Mouse (Mus musculus): ENCODE measurements at regions not wholly inside any gene's neighbourhood (a gene's known extent, or its start where the extent isn't known, plus 50 kb on each side); places are given as distances from the start of the nearest gene placed in this dataset.

DNA sequence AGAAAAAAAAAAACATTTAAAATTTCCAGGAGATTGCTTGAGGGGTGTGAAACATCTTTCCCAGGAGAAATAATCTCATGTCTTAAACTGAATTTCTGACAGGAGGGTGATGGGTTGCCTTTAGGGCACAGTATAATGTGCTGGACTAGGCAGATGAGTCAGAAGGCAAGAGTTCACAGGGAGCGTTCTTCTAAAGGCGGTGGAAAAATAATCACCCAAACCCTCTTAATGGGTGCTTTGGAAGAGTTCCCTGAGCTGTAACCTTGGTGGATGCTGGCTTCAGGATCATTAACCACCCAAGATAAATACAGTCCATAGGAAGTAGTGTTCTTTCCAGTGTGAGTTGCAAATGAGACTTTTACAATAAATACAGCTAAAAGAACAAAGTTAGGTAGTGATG is 378.8 kb downstream of the Fam198b start:
- H3K4me2 ChIP-seq (ENCODE audit: low read depth, low read length), result no peak overlapping the region
- H3K4me3 ChIP-seq (replicated peaks; ENCODE audit: low read length), result no peak overlapping the region
- no peaks in the 10 kb centered on the region for H3K9me3 ChIP-seq (replicated peaks; ENCODE audit: control insufficient read depth, low read length)
- WGBS, result 59% methylated on average over 2 of the region's 2 CpGs
- H3K36me3 ChIP-seq (ENCODE audit: control insufficient read depth, insufficient read depth, low read length), result no peaks in the 10 kb centered on the region
- H3K9ac ChIP-seq (ENCODE audit: low read length), result no peak overlapping the region
- no peak for ATAC-seq (ENCODE audit: insufficient read depth, low FRiP score)
- no peaks in the 10 kb centered on the region for H3K4me1 ChIP-seq (ENCODE audit: control insufficient read depth, insufficient read depth, low read length)
- no peaks in the 10 kb centered on the region for H3K27me3 ChIP-seq (ENCODE audit: control insufficient read depth, insufficient read depth, low read length)
- no peak overlapping the region for H3K27ac ChIP-seq (ENCODE audit: low read length)

GRCm38 (mm10) chr3:80284656-80285055 is 400.3 kb downstream of the Fam198b start:
- WGBS, result 60% methylated on average over 1 of the region's 1 CpGs
- H3K4me2 ChIP-seq (ENCODE audit: low read depth, low read length), result no peak overlapping the region
- H3K9me3 ChIP-seq (replicated peaks; ENCODE audit: control insufficient read depth, low read length), result no peaks in the 10 kb centered on the region
- H3K4me1 ChIP-seq (ENCODE audit: control insufficient read depth, insufficient read depth, low read length), result no peaks in the 10 kb centered on the region
- no peak overlapping the region for H3K27ac ChIP-seq (ENCODE audit: low read length)
- no peak overlapping the region for H3K4me3 ChIP-seq (replicated peaks; ENCODE audit: low read length)
- no peaks in the 10 kb centered on the region for H3K27me3 ChIP-seq (ENCODE audit: control insufficient read depth, insufficient read depth, low read length)
- no peaks in the 10 kb centered on the region for H3K36me3 ChIP-seq (ENCODE audit: control insufficient read depth, insufficient read depth, low read length)
- no peak for ATAC-seq (ENCODE audit: insufficient read depth, low FRiP score)
- no peak overlapping the region for H3K9ac ChIP-seq (ENCODE audit: low read length)

DNA sequence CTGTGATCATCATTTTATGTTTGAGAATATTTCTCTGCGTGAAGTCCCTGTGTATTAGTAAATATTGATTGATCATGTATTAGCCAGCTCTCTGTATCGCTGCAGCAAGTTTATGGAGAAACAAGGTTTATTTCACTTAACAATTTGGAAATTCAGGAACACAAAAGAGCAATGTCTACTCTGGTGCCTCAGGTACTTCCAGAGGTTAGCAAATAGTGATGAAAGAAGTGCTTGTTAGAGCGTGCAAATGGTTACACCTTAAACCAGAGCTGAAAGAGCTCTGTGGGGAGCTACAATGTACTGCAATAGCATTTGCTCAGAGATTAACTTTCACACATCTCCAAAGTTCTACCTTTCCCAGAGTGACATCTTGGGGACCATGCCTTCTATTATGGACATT is 400.9 kb downstream of the Fam198b start:
- Histone ChIP-seq H3K9ac (ENCODE audit: low read length) (no peak overlapping the region), H3K9me3 (replicated peaks; ENCODE audit: control insufficient read depth, low read length) (no peaks in the 10 kb centered on the region), H3K36me3 (ENCODE audit: control insufficient read depth, insufficient read depth, low read length) (no peaks in the 10 kb centered on the region), H3K27me3 (ENCODE audit: control insufficient read depth, insufficient read depth, low read length) (no peaks in the 10 kb centered on the region), H3K4me2 (ENCODE audit: low read depth, low read length) (no peak overlapping the region), H3K4me3 (replicated peaks; ENCODE audit: low read length) (no peak overlapping the region), H3K27ac (ENCODE audit: low read length) (no peak overlapping the region), H3K4me1 (ENCODE audit: control insufficient read depth, insufficient read depth, low read length) (no peaks in the 10 kb centered on the region)
- ATAC-seq (ENCODE audit: insufficient read depth, low FRiP score), result no peak
- 67% methylated on average over 3 of the region's 3 CpGs for WGBS

DNA sequence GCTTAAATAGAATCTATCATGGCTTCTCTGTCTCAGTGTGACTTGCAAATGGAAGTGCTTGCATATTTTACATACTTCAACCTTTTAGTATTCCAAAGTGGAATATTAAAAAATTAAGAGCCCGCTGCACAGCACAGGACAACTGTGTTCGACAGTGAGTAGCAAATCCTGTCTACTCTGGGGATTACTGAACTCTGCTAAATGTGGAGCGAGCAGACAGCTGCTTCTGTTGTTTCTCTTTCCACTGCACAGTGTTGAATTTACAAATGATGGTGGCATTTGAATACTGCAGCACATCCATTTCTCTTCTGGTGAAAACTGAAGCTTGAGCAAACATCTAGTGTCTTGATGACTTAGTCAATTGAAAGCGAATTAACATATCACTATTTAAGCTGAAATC is 409.2 kb downstream of the Fam198b start:
- no peak for ATAC-seq (ENCODE audit: insufficient read depth, low FRiP score)
- Histone ChIP-seq H3K9ac (ENCODE audit: low read length) (no peak overlapping the region), H3K4me1 (ENCODE audit: control insufficient read depth, insufficient read depth, low read length) (no peaks in the 10 kb centered on the region), H3K4me3 (replicated peaks; ENCODE audit: low read length) (no peak overlapping the region), H3K36me3 (ENCODE audit: control insufficient read depth, insufficient read depth, low read length) (no peaks in the 10 kb centered on the region), H3K4me2 (ENCODE audit: low read depth, low read length) (no peak overlapping the region), H3K27ac (ENCODE audit: low read length) (no peak overlapping the region), H3K27me3 (ENCODE audit: control insufficient read depth, insufficient read depth, low read length) (no peaks in the 10 kb centered on the region), H3K9me3 (replicated peaks; ENCODE audit: control insufficient read depth, low read length) (no peaks in the 10 kb centered on the region)
- 73% methylated on average over 4 of the region's 4 CpGs for WGBS

DNA sequence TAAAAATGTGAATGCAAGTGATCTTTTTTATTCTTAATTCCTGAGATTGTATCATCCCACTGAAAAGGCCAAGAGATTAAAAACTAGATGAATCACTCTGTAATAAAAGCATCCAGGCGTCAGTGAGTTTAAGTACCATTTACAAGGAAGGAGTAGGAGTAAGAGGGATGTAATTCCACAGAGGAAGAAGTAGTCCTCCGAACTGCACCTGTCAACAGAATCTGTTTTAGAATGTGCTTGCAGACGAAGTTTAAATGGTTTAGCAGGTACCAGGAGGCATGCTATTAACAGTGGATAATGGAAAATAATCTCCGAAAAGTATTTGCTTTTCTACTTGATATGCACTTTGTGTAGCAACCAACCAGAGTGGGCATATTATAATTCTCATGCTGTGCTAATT is 423.3 kb downstream of the Fam198b start:
- Histone ChIP-seq H3K9me3 (replicated peaks; ENCODE audit: control insufficient read depth, low read length) (no peaks in the 10 kb centered on the region), H3K27me3 (ENCODE audit: control insufficient read depth, insufficient read depth, low read length) (no peaks in the 10 kb centered on the region), H3K36me3 (ENCODE audit: control insufficient read depth, insufficient read depth, low read length) (no peaks in the 10 kb centered on the region), H3K4me3 (replicated peaks; ENCODE audit: low read length) (no peak overlapping the region), H3K27ac (ENCODE audit: low read length) (no peak overlapping the region), H3K9ac (ENCODE audit: low read length) (no peak overlapping the region), H3K4me2 (ENCODE audit: low read depth, low read length) (no peak overlapping the region), H3K4me1 (ENCODE audit: control insufficient read depth, insufficient read depth, low read length) (no peaks in the 10 kb centered on the region)
- WGBS, result 65% methylated on average over 4 of the region's 4 CpGs
- ATAC-seq (ENCODE audit: insufficient read depth, low FRiP score), result no peak

DNA sequence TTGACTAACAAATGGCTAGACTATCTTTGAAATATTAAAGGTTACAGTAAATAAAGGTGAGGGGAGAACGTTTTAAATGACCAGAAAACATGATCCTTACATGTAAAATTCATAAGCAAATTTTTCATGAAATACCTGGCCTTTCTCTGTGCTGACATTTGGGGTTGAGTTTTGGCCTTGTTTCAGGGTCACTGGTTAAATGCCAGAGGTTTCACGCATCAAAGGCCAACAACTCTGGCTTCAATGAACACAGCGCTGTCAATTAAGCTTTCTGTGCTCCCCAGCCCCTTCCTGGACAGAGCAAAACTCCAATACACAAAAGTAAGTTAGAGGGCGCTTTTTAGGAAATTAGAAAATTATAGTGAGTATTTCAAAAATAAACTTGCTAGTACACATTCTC is 425.6 kb downstream of the Fam198b start:
- no peak overlapping the region for H3K4me3 ChIP-seq (replicated peaks; ENCODE audit: low read length)

DNA sequence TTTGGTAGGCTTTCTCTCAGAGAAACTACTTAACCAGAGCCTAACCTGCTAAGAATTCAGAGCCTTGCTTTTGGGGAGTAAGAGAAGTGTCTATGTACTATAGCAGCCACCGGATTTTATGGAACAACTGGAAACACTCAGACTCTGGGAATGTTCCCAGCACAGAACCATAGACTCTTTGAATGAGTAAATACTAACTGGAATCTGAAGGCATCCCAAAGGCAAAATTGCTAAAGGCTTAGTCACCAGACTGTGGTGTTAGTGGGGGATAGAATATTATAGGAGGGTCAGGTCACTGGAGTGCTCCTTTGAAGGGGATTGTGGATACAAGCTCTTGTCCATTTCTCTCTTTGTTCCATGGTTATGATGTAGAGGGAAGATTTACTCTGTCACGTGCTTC is 427.4 kb downstream of the Fam198b start:
- H3K4me3 ChIP-seq (replicated peaks; ENCODE audit: low read length), result no peak overlapping the region
- no peak for ATAC-seq (ENCODE audit: insufficient read depth, low FRiP score)
- H3K9me3 ChIP-seq (replicated peaks; ENCODE audit: control insufficient read depth, low read length), result no peaks in the 10 kb centered on the region
- H3K4me1 ChIP-seq (ENCODE audit: control insufficient read depth, insufficient read depth, low read length), result no peaks in the 10 kb centered on the region
- no peak overlapping the region for H3K9ac ChIP-seq (ENCODE audit: low read length)
- no peak overlapping the region for H3K4me2 ChIP-seq (ENCODE audit: low read depth, low read length)
- H3K27me3 ChIP-seq (ENCODE audit: control insufficient read depth, insufficient read depth, low read length), result no peaks in the 10 kb centered on the region
- H3K36me3 ChIP-seq (ENCODE audit: control insufficient read depth, insufficient read depth, low read length), result no peaks in the 10 kb centered on the region
- 81% methylated on average over 2 of the region's 2 CpGs for WGBS
- no peak overlapping the region for H3K27ac ChIP-seq (ENCODE audit: low read length)

More for the DNA sequence above, 425.6 kb downstream of the Fam198b start:
- Histone ChIP-seq H3K4me1 (ENCODE audit: control insufficient read depth, insufficient read depth, low read length) (no peaks in the 10 kb centered on the region), H3K9ac (ENCODE audit: low read length) (no peak overlapping the region), H3K36me3 (ENCODE audit: control insufficient read depth, insufficient read depth, low read length) (no peaks in the 10 kb centered on the region), H3K27me3 (ENCODE audit: control insufficient read depth, insufficient read depth, low read length) (no peaks in the 10 kb centered on the region), H3K4me2 (ENCODE audit: low read depth, low read length) (no peak overlapping the region), H3K9me3 (replicated peaks; ENCODE audit: control insufficient read depth, low read length) (no peaks in the 10 kb centered on the region), H3K27ac (ENCODE audit: low read length) (no peak overlapping the region)
- no peak for ATAC-seq (ENCODE audit: insufficient read depth, low FRiP score)
- 76% methylated on average over 4 of the region's 4 CpGs for WGBS

- no peak overlapping the region for H3K4me2 ChIP-seq (ENCODE audit: low read depth, low read length)
- 65% methylated on average over 3 of the region's 3 CpGs for WGBS
- no peak overlapping the region for H3K9ac ChIP-seq (ENCODE audit: low read length)
- H3K36me3 ChIP-seq (ENCODE audit: control insufficient read depth, insufficient read depth, low read length), result no peaks in the 10 kb centered on the region
- H3K4me3 ChIP-seq (replicated peaks; ENCODE audit: low read length), result no peak overlapping the region
- no peak overlapping the region for H3K27ac ChIP-seq (ENCODE audit: low read length)
- no peaks in the 10 kb centered on the region for H3K27me3 ChIP-seq (ENCODE audit: control insufficient read depth, insufficient read depth, low read length)
- no peaks in the 10 kb centered on the region for H3K9me3 ChIP-seq (replicated peaks; ENCODE audit: control insufficient read depth, low read length)
- ATAC-seq (ENCODE audit: insufficient read depth, low FRiP score), result no peak
- H3K4me1 ChIP-seq (ENCODE audit: control insufficient read depth, insufficient read depth, low read length), result no peaks in the 10 kb centered on the region
These were observed 438.0 kb downstream of the Fam198b start for GRCm38 (mm10) chr3:80322291-80322690.

GRCm38 (mm10) chr3:80324726-80325125 is 440.4 kb downstream of the Fam198b start:
- Histone ChIP-seq H3K9me3 (replicated peaks; ENCODE audit: control insufficient read depth, low read length) (no peaks in the 10 kb centered on the region), H3K27ac (ENCODE audit: low read length) (no peak overlapping the region), H3K27me3 (ENCODE audit: control insufficient read depth, insufficient read depth, low read length) (no peaks in the 10 kb centered on the region), H3K4me3 (replicated peaks; ENCODE audit: low read length) (no peak overlapping the region), H3K4me1 (ENCODE audit: control insufficient read depth, insufficient read depth, low read length) (no peaks in the 10 kb centered on the region), H3K4me2 (ENCODE audit: low read depth, low read length) (no peak overlapping the region), H3K9ac (ENCODE audit: low read length) (no peak overlapping the region), H3K36me3 (ENCODE audit: control insufficient read depth, insufficient read depth, low read length) (no peaks in the 10 kb centered on the region)
- ATAC-seq (ENCODE audit: insufficient read depth, low FRiP score), result no peak
- WGBS, result 80% methylated on average over 2 of the region's 2 CpGs

GRCm38 (mm10) chr3:80331776-80332175 is 447.4 kb downstream of the Fam198b start:
- ATAC-seq (ENCODE audit: insufficient read depth, low FRiP score), result no peak
- H3K4me3 ChIP-seq (replicated peaks; ENCODE audit: low read length), result no peak overlapping the region
- no peak overlapping the region for H3K27ac ChIP-seq (ENCODE audit: low read length)
- WGBS, result 62% methylated on average over 3 of the region's 3 CpGs
- no peaks in the 10 kb centered on the region for H3K4me1 ChIP-seq (ENCODE audit: control insufficient read depth, insufficient read depth, low read length)
- no peak overlapping the region for H3K4me2 ChIP-seq (ENCODE audit: low read depth, low read length)
- no peaks in the 10 kb centered on the region for H3K27me3 ChIP-seq (ENCODE audit: control insufficient read depth, insufficient read depth, low read length)
- H3K9me3 ChIP-seq (replicated peaks; ENCODE audit: control insufficient read depth, low read length), result no peaks in the 10 kb centered on the region
- H3K9ac ChIP-seq (ENCODE audit: low read length), result no peak overlapping the region
- no peaks in the 10 kb centered on the region for H3K36me3 ChIP-seq (ENCODE audit: control insufficient read depth, insufficient read depth, low read length)

Measured in stomach, embryonic 16.5 days (tissue).